Mouse (Mus musculus) liver, adult 2 months (tissue): ENCODE measurements at regions not wholly inside any gene's neighbourhood (a gene's known extent, or its start where the extent isn't known, plus 50 kb on each side); places are given as distances from the start of the nearest gene placed in this dataset.

Experiments used
- DNase-seq: peaks from one replicate; pipeline ENCODE4 v3.0.0-alpha.2; 2011; ENCODE audit warnings: low read depth, low spot score; ENCODE audit errors: extremely low read depth
- H3K27ac ChIP-seq: fragments of 200-500 bp; replicated peaks from 2 replicates; pipeline ENCODE4 v1.5.1; 2012; ENCODE audit warnings: low read depth, mild to moderate bottlenecking, control low read depth, inconsistent platforms, low read length; ENCODE audit not compliant: insufficient read depth
- H3K27me3 ChIP-seq: fragments of 200-500 bp; 2 replicates; pipeline ENCODE4 v1.6.1; 2012; ENCODE audit warnings: mild to moderate bottlenecking, moderate library complexity, low read length, inconsistent platforms; ENCODE audit not compliant: control insufficient read depth, insufficient read depth
- H3K36me3 ChIP-seq: fragments of 200-500 bp; 2 replicates; pipeline ENCODE4 v1.6.1; 2012; ENCODE audit warnings: low read length, inconsistent platforms; ENCODE audit not compliant: control insufficient read depth, insufficient read depth
- H3K4me1 ChIP-seq: fragments of 200-500 bp; 2 replicates; pipeline ENCODE4 v1.6.1; 2011; ENCODE audit warnings: low read length; ENCODE audit not compliant: control insufficient read depth, insufficient read depth
- H3K4me3 ChIP-seq: fragments of 200-500 bp; 2 replicates; pipeline ENCODE4 v1.5.1; 2011; ENCODE audit warnings: low read depth, mild to moderate bottlenecking, control low read depth, low read length, moderate library complexity; ENCODE audit not compliant: insufficient read depth
- H3K79me2 ChIP-seq: fragments of 200-500 bp; 2 replicates; pipeline ENCODE4 v1.6.1; 2012; ENCODE audit warnings: inconsistent platforms, mild to moderate bottlenecking, low read length, moderate library complexity; ENCODE audit not compliant: control insufficient read depth, insufficient read depth
- H3K9ac ChIP-seq: fragments of 200-500 bp; 2 replicates; pipeline ENCODE4 v1.6.1; 2012; ENCODE audit warnings: low read depth, mild to moderate bottlenecking, control low read depth, inconsistent platforms, low read length
- CTCF ChIP-seq: fragments of 200-500 bp; IDR thresholded peaks from 2 replicates; pipeline ENCODE4 v1.5.1; 2011; ENCODE audit warnings: low read depth, low read length, control low read depth
- POLR2A ChIP-seq: fragments of 200-500 bp; IDR thresholded peaks from 2 replicates; pipeline ENCODE4 v1.6.1; 2011; ENCODE audit warnings: low read length, control low read depth; ENCODE audit not compliant: insufficient read depth; ENCODE audit errors: extremely low read depth
- whole genome bisulfite sequencing: fragments of 180-500 bp; shearing (Covaris S2); methylation state at CpG from one replicate; pipeline ENCODE4 v1.1.7; 2018; 5-methylcytosine and 5-hydroxymethylcytosine counted together

GRCm38 (mm10) chr17:83964454-83965211, 116.9 kb upstream of the Haao start:
- Histone ChIP-seq H3K9ac (no peak overlapping the region), H3K4me3 (no peak overlapping the region), H3K27ac (no peak overlapping the region), H3K27me3 (no peaks in the 10 kb centered on the region), H3K36me3 (no peaks in the 10 kb centered on the region), H3K4me1 (0 out of 2 replicates have a peak, but pooled peaks cover 2% of the 10 kb centered on the region), H3K79me2 (no peaks in the 10 kb centered on the region)
- 85% methylated on average over 13 of the region's 13 CpGs for WGBS
- DNase-seq: no peak
- TF ChIP-seq POLR2A (no peak), CTCF (no peak)

- Histone ChIP-seq H3K4me1 (0 out of 2 replicates have a peak, but pooled peaks cover under 1% of the 10 kb centered on the region), H3K79me2 (no peaks in the 10 kb centered on the region), H3K9ac (no peak overlapping the region), H3K36me3 (no peaks in the 10 kb centered on the region), H3K27ac (no peak overlapping the region), H3K27me3 (no peaks in the 10 kb centered on the region), H3K4me3 (no peak overlapping the region)
- 83% methylated on average over 8 of the region's 8 CpGs for WGBS
- no peak for TF ChIP-seq CTCF
- TF ChIP-seq POLR2A: no peak
- DNase-seq: no peak
Observed at GRCm38 (mm10) chr17:83963561-83963960, 115.8 kb upstream of the Haao start.

- no peak overlapping the region for H3K27ac ChIP-seq
- H3K27me3 ChIP-seq: no peaks in the 10 kb centered on the region
- no peaks in the 10 kb centered on the region for H3K36me3 ChIP-seq
- no peak for DNase-seq
- H3K79me2 ChIP-seq: no peaks in the 10 kb centered on the region
- H3K4me1 ChIP-seq: 0 out of 2 replicates have a peak, but pooled peaks cover 4% of the 10 kb centered on the region
- no peak overlapping the region for H3K9ac ChIP-seq
- no peak overlapping the region for H3K4me3 ChIP-seq
- 35% methylated on average over 4 of the region's 4 CpGs for WGBS
- no peak for TF ChIP-seq CTCF
- no peak for TF ChIP-seq POLR2A
Observed at GRCm38 (mm10) chr17:83962841-83963240, 115.1 kb upstream of the Haao start.

GRCm38 (mm10) chr17:83962126-83962525, 114.4 kb upstream of the Haao start:
- WGBS: 93% methylated on average over 6 of the region's 6 CpGs
- Histone ChIP-seq H3K27ac (no peak overlapping the region), H3K79me2 (no peaks in the 10 kb centered on the region), H3K9ac (no peak overlapping the region), H3K27me3 (no peaks in the 10 kb centered on the region), H3K36me3 (no peaks in the 10 kb centered on the region), H3K4me3 (no peak overlapping the region), H3K4me1 (0 out of 2 replicates have a peak, but pooled peaks cover 5% of the 10 kb centered on the region)
- TF ChIP-seq CTCF: no peak
- DNase-seq: no peak

- WGBS: 76% methylated on average over 7 of the region's 7 CpGs
- Histone ChIP-seq H3K36me3 (no peaks in the 10 kb centered on the region), H3K27ac (no peak overlapping the region), H3K4me3 (no peak overlapping the region), H3K27me3 (no peaks in the 10 kb centered on the region), H3K9ac (no peak overlapping the region), H3K79me2 (no peaks in the 10 kb centered on the region), H3K4me1 (0 out of 2 replicates have a peak, but pooled peaks cover 5% of the 10 kb centered on the region)
- TF ChIP-seq CTCF (no peak), POLR2A (no peak)
- DNase-seq: no peak
Observed at GRCm38 (mm10) chr17:83960821-83961220, 113.1 kb upstream of the Haao start.

GRCm38 (mm10) chr17:83960158-83960557, 112.4 kb upstream of the Haao start:
- Histone ChIP-seq H3K79me2 (no peaks in the 10 kb centered on the region), H3K4me3 (no peak overlapping the region), H3K27ac (no peak overlapping the region), H3K4me1 (0 out of 2 replicates have a peak, but pooled peaks cover 5% of the 10 kb centered on the region), H3K36me3 (no peaks in the 10 kb centered on the region), H3K9ac (no peak overlapping the region), H3K27me3 (no peaks in the 10 kb centered on the region)
- TF ChIP-seq CTCF (no peak), POLR2A (no peak)
- DNase-seq: no peak
- WGBS: 79% methylated on average over 3 of the region's 3 CpGs
